Mouse (Mus musculus) T-helper 1 cell (primary cell): ENCODE results near the gene Dido1.
"Not testable (repeated sequence)": the region's sequence is repeated elsewhere in the genome, so short reads cannot be mapped to it uniquely, and the experiment has no call there.

Source experiments
- in situ Hi-C: fragments of 300-600 bp; cut with MboI, MseI; formaldehyde crosslinking; loops from one replicate; pipeline ENCODE4 v1.15.1; 2025; ENCODE audit warnings: high pct_unique_total_duplicates

Dido1 gene

GRCm38 (mm10) chr2:180724585-180725413 is 15.0 kb upstream of the Dido1 start, which contains the start of gene Slc17a9:
Gene Slc17a9, plus strand, starts transcription at chr2:180725263.
- in situ Hi-C loops, result no loop called here

GRCm38 (mm10) chr2:180723865-180724264 is 14.1 kb upstream of the Dido1 start:
- in situ Hi-C loops, result no loop called here

- in situ Hi-C loops, result not testable (repeated sequence)
These were observed 12.9 kb upstream of the Dido1 start for GRCm38 (mm10) chr2:180722748-180723147.

GRCm38 (mm10) chr2:180712037-180712689 is 2.4 kb upstream of the Dido1 start:
- in situ Hi-C loops, result no loop called here

GRCm38 (mm10) chr2:180711527-180711926 is 1.7 kb upstream of the Dido1 start:
- in situ Hi-C loops, result no loop called here

- in situ Hi-C loops, result no loop called here
These were observed 717 bp upstream of the Dido1 start for GRCm38 (mm10) chr2:180710276-180711155.

- in situ Hi-C loops, result loop anchor here (5.0 kb wide), 1 partner anchor 252 kb away; the partner anchor contains the start of gene Slco4a1
These were observed 526 bp downstream of the Dido1 start for GRCm38 (mm10) chr2:180709023-180709922.

- in situ Hi-C loops, result loop anchor here (5.0 kb wide), 1 partner anchor 249 kb away; the partner anchor contains the start of gene Slco4a1
These were observed 3.8 kb downstream of the Dido1 start for GRCm38 (mm10) chr2:180705975-180706374.

GRCm38 (mm10) chr2:180705066-180705465 is 4.7 kb downstream of the Dido1 start:
- in situ Hi-C loops, result loop anchor here (5.0 kb wide), 1 partner anchor 248 kb away; the partner anchor contains the start of gene Slco4a1

- in situ Hi-C loops, result no loop called here
These were observed 5.2 kb downstream of the Dido1 start for GRCm38 (mm10) chr2:180704591-180704990.

GRCm38 (mm10) chr2:180703645-180704359 is 6.0 kb downstream of the Dido1 start:
- in situ Hi-C loops, result no loop called here

- in situ Hi-C loops, result no loop called here
These were observed 6.6 kb downstream of the Dido1 start for GRCm38 (mm10) chr2:180703175-180703574.

GRCm38 (mm10) chr2:180702701-180703149 is 7.1 kb downstream of the Dido1 start:
- in situ Hi-C loops, result no loop called here

GRCm38 (mm10) chr2:180701767-180702621 is 7.8 kb downstream of the Dido1 start:
- in situ Hi-C loops, result no loop called here

GRCm38 (mm10) chr2:180701053-180701766 is 8.6 kb downstream of the Dido1 start:
- in situ Hi-C loops, result no loop called here

- in situ Hi-C loops, result no loop called here
These were observed 9.3 kb downstream of the Dido1 start for GRCm38 (mm10) chr2:180700457-180700856.

- in situ Hi-C loops, result no loop called here
These were observed 14.6 kb downstream of the Dido1 start for GRCm38 (mm10) chr2:180695176-180695575.

GRCm38 (mm10) chr2:180692630-180693029 is 17.2 kb downstream of the Dido1 start:
- in situ Hi-C loops, result no loop called here
